Mouse (Mus musculus): ENCODE measurements around the gene Pknox2.

- TF ChIP-seq CTCF (conservative IDR thresholded peaks at IDR 0.05; ENCODE audit: low read length) (no peak), NANOG (IDR thresholded peaks at IDR 0.05; ENCODE audit: borderline replicate concordance, low read length) (no peak), POU5F1 (IDR thresholded peaks at IDR 0.05; ENCODE audit: borderline replicate concordance, low read length) (no peak)
Observed at GRCm38 (mm10) chr9:37178911-37179310, 31.7 kb upstream of the Pknox2 start.

Data from E14TG2a.4 (cell line).